Mouse (Mus musculus) stomach, embryonic 14.5 days (tissue): Measurements from ENCODE around the gene Ankrd33b. TPM values are rescaled to one million over a fixed set of nuclear protein-coding genes. Genes with fewer than 3 reads are reported as not detected.

ENCODE experiments used
- ATAC-seq: fragments of 200-750 bp; cut with Nextera tagmentation; 2 replicates; pipeline ENCODE4 v1.8.0; 2017; ENCODE audit warnings: low read depth, moderate TSS enrichment; ENCODE audit not compliant: insufficient number of reproducible peaks, insufficient read depth, low FRiP score
- H3K27ac ChIP-seq: fragments of 300-500 bp; sonication (generic); 2 replicates; pipeline ENCODE4 v1.5.1; 2014; ENCODE audit warnings: mild to moderate bottlenecking, low read length, moderate library complexity, mixed read lengths
- H3K27me3 ChIP-seq: fragments of 300-500 bp; sonication (generic); 2 replicates; pipeline ENCODE4 v1.6.1; 2014; ENCODE audit warnings: low read length, control low read depth, mixed read lengths; ENCODE audit not compliant: control insufficient read depth, insufficient read depth
- H3K36me3 ChIP-seq: fragments of 300-500 bp; sonication (generic); 2 replicates; pipeline ENCODE4 v1.6.1; 2014; ENCODE audit warnings: mild to moderate bottlenecking, control low read depth, low read length, moderate library complexity, mixed read lengths; ENCODE audit not compliant: control insufficient read depth, insufficient read depth
- H3K4me1 ChIP-seq: fragments of 300-500 bp; sonication (generic); 2 replicates; pipeline ENCODE4 v1.6.1; 2014; ENCODE audit warnings: low read length, control low read depth, mixed read lengths; ENCODE audit not compliant: control insufficient read depth, insufficient read depth
- H3K4me2 ChIP-seq: fragments of 300-500 bp; sonication (generic); replicated peaks from 2 replicates; pipeline ENCODE4 v1.6.1; 2014; ENCODE audit warnings: low read depth, low read length, control low read depth
- H3K4me3 ChIP-seq: fragments of 300-500 bp; sonication (generic); 2 replicates; pipeline ENCODE4 v1.5.1; 2014; ENCODE audit warnings: low read depth, low read length, control low read depth
- H3K9ac ChIP-seq: fragments of 300-500 bp; sonication (generic); replicated peaks from 2 replicates; pipeline ENCODE4 v1.6.1; 2014; ENCODE audit warnings: low read depth, mild to moderate bottlenecking, control low read depth, low read length, moderate library complexity, mixed read lengths
- H3K9me3 ChIP-seq: fragments of 300-500 bp; sonication (generic); 2 replicates; pipeline ENCODE4 v1.6.1; 2016; ENCODE audit warnings: low read depth, low read length, control low read depth; ENCODE audit not compliant: control insufficient read depth
- WGBS: fragments of 180-500 bp; shearing (Covaris S2); extraction: QIAGEN DNeasy Blood & Tissue Kit; methylation state at CpG from one replicate; pipeline ENCODE4 v1.1.7; 2014; 5-methylcytosine and 5-hydroxymethylcytosine counted together
- polyA plus RNA-seq: library from polyadenylated mRNA; unstranded; fragments of >200 nt; fragmentation: Nextera tagmentation; extraction: Ambion mirVana; gene quantifications from 2 replicates; pipeline ENCODE4 v1.2.1, GENCODE M21; 2014

The Ankrd33b gene
- polyA plus RNA-seq, 1 experiment from 2014 or later = 0.58 TPM

DNA sequence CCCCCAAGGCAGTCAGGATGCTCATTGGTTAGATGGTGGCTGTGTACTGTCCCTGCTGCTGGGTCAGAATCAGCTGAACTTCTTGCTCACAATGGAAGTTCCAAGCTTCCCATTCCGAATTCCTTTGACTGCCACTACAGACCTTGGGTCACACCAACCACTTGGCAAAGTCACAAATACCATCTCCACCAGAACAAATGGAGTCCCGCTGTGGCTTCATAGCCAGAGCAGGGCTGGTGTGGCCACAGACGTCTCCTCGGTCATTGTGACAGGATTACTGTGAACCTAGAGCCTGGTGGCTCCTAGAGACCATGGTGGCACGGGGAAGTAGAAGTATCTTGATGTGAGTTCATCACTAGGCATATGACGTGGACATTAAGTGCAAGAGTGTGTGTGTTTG is 99.4 kb downstream of the Ankrd33b start:
- Histone ChIP-seq H3K9ac (no peak overlapping the region), H3K27me3 (no peaks in the 10 kb centered on the region), H3K36me3 (peaks cover 2% of the 10 kb centered on the region; the same call in 1 of the 2 replicates), H3K4me2 (no peak overlapping the region), H3K4me3 (no peak overlapping the region), H3K27ac (no peak overlapping the region), H3K9me3 (no peaks in the 10 kb centered on the region), H3K4me1 (no peaks in the 10 kb centered on the region)
- WGBS = 86% methylated on average over 6 of the region's 6 CpGs
- no peak for ATAC-seq

DNA sequence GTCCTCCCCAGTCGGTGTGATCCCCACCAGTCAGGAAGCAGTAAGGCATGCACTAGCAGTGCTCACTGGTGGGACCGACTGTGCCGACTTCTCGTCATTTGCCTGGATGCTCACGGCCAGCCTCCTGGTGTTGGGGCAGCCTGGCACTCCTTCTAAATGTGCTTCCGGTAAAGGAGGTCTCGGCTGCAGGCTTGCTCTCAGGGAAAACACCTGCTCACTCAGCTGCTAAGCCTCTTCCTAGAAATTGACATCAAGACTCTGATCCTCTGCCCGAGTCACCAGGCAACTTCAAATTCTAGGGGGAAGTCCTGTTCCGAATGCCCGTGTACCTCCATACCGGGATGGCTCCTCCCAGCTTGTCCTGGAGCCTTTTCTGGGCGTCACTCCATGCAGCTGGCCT is 101.7 kb downstream of the Ankrd33b start:
- WGBS = 87% methylated on average over 12 of the region's 12 CpGs
- Histone ChIP-seq H3K36me3 (no peaks in the 10 kb centered on the region), H3K9me3 (no peaks in the 10 kb centered on the region), H3K27ac (no peak overlapping the region), H3K9ac (no peak overlapping the region), H3K4me2 (no peak overlapping the region), H3K4me1 (no peaks in the 10 kb centered on the region), H3K27me3 (no peaks in the 10 kb centered on the region), H3K4me3 (no peak overlapping the region)
- no peak for ATAC-seq

DNA sequence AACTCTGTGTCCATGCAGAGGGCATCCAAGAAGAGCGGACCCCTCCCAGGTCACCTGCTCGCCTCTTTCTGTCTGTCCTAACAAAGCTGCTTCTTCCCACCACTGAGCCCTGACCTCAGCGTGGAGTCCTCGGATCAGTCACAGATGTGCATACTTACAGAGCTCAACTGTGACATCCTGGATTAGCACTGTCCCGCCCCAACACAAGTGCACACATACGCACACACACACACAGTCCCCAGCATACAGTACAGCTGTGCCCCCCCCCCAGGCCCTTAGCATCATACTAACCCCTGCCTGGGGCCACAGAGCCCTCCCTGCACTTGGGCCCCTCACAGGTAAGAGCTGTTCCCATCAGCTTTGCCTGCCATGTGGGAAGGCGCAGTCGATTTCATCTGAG is 102.1 kb downstream of the Ankrd33b start:
- no peaks in the 10 kb centered on the region for H3K4me1 ChIP-seq
- ATAC-seq = no peak
- H3K36me3 ChIP-seq = no peaks in the 10 kb centered on the region
- no peaks in the 10 kb centered on the region for H3K9me3 ChIP-seq
- no peaks in the 10 kb centered on the region for H3K27me3 ChIP-seq
- H3K27ac ChIP-seq = no peak overlapping the region
- no peak overlapping the region for H3K4me3 ChIP-seq
- H3K9ac ChIP-seq = no peak overlapping the region
- 88% methylated on average over 8 of the region's 8 CpGs for WGBS
- no peak overlapping the region for H3K4me2 ChIP-seq

DNA sequence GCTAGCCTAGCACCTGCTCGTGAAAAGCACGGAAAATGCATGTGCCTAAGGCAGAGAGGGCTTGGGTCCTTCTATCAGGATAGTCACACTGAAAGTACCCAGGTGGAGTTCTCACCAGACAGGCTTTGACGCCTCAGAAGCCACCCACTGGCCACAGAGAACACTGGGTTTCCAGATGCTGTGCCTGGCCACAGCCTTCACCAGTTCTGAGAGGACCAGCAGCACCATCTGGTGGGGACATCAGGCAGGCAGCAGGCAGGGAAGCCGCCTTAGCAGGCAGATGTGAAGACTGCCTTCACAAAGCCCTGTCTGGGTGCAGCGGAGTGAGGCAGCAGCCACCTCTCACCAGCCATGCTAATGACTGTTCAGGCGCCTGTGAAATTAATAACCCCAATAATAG is 102.7 kb downstream of the Ankrd33b start:
- peak; percentile 81 for ATAC-seq
- no peak overlapping the region for H3K27ac ChIP-seq
- H3K4me2 ChIP-seq = no peak overlapping the region
- H3K9me3 ChIP-seq = no peaks in the 10 kb centered on the region
- H3K9ac ChIP-seq = no peak overlapping the region
- WGBS = 33% methylated on average over 6 of the region's 6 CpGs
- H3K4me3 ChIP-seq = no peak overlapping the region
- H3K36me3 ChIP-seq = no peaks in the 10 kb centered on the region
- no peaks in the 10 kb centered on the region for H3K27me3 ChIP-seq
- H3K4me1 ChIP-seq = no peaks in the 10 kb centered on the region

DNA sequence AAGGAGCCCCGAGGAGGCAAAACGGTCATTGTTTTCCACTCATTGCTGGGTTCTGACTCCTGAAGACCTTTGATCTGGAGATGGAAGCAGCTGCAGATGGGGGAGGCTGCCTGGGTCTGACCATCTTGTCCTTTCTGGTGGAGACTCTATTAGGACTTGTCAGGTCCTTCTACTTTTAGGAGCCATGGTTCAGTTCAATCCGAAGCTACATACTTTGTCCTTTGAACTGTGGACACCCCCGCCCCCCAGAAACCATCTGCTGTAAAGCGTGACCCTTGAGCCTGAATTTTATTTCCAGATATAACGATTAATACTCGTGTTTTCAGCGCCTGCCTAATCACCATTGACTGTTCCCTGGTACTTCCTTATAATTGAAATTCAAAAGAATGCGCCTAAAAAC is 105.2 kb downstream of the Ankrd33b start:
- Histone ChIP-seq H3K27me3 (no peaks in the 10 kb centered on the region), H3K9ac (no peak overlapping the region), H3K4me2 (no peak overlapping the region), H3K4me1 (no peaks in the 10 kb centered on the region), H3K9me3 (no peaks in the 10 kb centered on the region), H3K4me3 (no peak overlapping the region), H3K36me3 (no peaks in the 10 kb centered on the region), H3K27ac (no peak overlapping the region)
- ATAC-seq = no peak
- WGBS = 81% methylated on average over 9 of the region's 9 CpGs

DNA sequence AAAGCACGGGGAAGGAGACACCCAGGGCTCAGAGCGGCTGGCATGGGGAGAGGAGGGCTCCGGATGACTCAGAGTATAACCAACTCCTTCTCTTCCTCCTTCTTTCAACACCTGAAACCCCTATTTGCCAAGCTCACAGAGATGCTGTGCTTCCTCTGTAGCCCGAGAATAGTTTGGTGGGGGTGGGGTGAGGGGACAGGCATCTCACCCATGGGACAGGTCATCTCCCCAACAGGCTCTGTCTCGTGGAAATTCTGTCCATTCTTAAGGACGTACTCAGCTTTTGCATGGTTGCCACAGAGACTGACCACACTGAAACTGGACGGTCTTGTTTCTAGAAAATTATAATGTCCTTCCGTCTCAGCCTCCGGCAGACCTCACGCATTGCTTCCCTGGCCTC is 106.4 kb downstream of the Ankrd33b start:
- Histone ChIP-seq H3K9ac (no peak overlapping the region), H3K4me2 (no peak overlapping the region), H3K27ac (no peak overlapping the region), H3K4me1 (no peaks in the 10 kb centered on the region), H3K4me3 (no peak overlapping the region), H3K27me3 (no peaks in the 10 kb centered on the region), H3K9me3 (no peaks in the 10 kb centered on the region), H3K36me3 (no peaks in the 10 kb centered on the region)
- no peak for ATAC-seq
- WGBS = 75% methylated on average over 10 of the region's 10 CpGs

DNA sequence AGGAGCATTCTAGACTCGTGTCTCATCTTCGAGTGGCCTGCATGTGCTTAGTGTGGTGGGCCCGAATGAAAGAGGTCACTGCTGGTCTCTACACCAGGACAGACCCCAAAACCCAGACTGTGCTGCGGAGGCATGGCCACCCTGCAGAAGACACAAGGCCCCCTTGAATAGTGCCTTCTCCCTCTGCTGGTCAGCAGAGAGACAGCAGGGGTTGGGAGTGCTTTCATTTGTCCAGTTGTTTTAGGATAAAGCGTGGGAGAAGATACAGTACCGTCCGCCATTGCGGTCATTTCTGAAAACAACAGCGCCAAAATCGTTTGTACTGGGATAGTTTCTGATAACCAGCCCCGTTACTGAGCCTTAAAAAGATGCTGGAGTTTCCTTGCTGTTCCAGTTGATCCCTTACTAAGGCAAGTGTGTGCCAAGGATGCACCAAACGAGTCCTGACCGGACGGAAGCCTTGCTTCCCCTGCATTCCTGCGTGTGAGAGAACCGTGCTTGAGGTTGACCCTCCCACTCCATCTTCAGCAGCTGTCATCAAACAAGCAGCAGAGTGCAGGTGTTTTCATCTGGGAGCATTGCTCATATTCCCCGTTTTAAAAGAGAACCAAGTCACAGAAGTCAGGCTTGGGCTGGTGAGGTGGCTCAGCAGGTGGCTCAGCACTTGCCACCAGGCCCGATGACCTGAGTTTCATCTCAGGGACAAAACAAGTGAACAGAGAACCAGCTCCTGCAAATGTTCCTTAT is 108.7 kb downstream of the Ankrd33b start:
- Histone ChIP-seq H3K9ac (no peak overlapping the region), H3K4me1 (no peaks in the 10 kb centered on the region), H3K27ac (no peak overlapping the region), H3K4me2 (no peak overlapping the region), H3K4me3 (no peak overlapping the region), H3K27me3 (no peaks in the 10 kb centered on the region), H3K9me3 (no peaks in the 10 kb centered on the region), H3K36me3 (no peaks in the 10 kb centered on the region)
- ATAC-seq = no peak
- 70% methylated on average over 18 of the region's 18 CpGs for WGBS

DNA sequence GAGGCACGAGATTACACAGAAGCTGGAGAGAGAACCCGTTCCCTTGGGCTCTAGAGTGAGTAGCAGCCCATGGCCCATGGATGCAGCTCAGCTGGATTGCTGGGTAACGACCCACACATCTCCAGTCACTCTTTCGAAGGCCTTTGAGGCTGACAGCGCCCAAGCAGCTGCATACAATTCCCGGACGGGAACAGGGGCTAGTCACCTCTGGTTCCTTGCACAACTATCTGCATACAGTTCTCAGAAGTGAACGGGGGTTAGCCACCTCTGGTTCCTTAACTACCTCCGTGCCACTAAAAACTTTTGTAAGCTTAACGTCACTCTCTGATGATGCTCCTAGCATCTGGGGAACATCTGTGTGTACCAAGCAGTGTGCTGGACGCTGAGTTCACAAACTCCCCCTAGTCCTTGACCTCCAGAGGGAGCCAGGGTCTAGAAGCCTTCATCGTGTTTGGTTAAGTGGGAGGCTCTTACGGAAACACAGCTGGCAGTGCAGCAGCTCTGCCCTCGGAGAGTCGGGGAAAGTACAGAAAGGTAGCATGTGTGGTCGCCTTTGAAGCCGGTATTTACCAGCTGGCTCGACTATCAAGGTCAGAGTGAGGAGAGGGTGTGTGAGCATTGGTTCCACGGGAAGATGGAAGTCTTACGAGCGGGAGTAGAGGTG is 109.4 kb downstream of the Ankrd33b start:
- Histone ChIP-seq H3K4me1 (no peaks in the 10 kb centered on the region), H3K9ac (no peak overlapping the region), H3K27ac (no peak overlapping the region), H3K27me3 (no peaks in the 10 kb centered on the region), H3K4me3 (no peak overlapping the region), H3K4me2 (no peak overlapping the region), H3K36me3 (no peaks in the 10 kb centered on the region), H3K9me3 (no peaks in the 10 kb centered on the region)
- 52% methylated on average over 21 of the region's 21 CpGs for WGBS
- ATAC-seq = peak; percentile 66
